Mouse (Mus musculus): ENCODE results near the gene Wdr61. TPM values are rescaled to one million over a fixed set of nuclear protein-coding genes. Genes with fewer than 3 reads are reported as not detected.

Wdr61 gene
- polyA plus RNA-seq (2015; fragmentation: Nextera tagmentation; extraction: Ambion mirVana) = 116 and 126 TPM in 2 replicates

DNA sequence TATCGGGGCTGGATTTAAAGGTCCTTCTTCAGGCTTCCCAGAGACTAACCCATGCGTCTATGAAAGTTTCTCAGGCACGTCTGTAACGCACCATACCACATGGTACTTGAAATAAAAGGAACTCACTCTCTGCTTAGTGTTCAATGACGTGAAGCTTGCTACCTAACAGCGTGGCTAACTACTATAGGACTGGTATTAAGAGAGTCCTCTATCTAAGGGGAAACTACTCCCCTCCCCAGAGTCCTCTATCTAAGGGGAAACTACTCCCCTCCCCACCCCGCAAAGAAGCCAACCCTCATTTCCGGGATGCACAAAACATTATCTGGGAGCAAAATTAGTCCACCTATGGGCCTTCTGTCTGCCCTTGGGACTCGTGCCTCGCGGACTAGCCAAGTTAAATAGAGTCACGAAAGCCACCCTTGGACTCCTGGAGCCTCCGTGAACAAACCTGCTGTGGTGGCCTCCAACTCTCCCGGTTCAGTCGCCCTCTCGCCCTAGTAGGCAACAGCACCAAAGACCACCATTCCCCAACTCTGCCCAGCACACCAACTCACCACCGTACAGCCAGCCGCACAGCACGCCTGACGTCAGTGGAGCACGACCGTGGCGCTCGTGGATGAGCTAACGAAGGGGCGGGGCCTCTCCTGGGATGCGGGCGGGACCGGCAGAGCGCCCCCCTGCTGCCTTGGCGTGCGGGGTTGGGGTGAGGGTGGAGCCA is at the start of gene Wdr61:
Gene Wdr61, minus strand, starts transcription at position 599 of the 718 bp plus-strand sequence.
- Histone ChIP-seq H3K9me3 (ENCODE audit: low read length) (no peaks in the 10 kb centered on the region), H3K4me1 (ENCODE audit: insufficient read depth, low read depth, low read length) (no peaks in the 10 kb centered on the region), H3K27ac (ENCODE audit: low read length) (peak within 1 kb of the TSS; percentile 80), H3K4me2 (replicated peaks; ENCODE audit: low read depth, low read length) (peak within 1 kb of the TSS; percentile 69), H3K27me3 (replicated peaks; ENCODE audit: insufficient read depth, low read length) (no peaks in the 10 kb centered on the region), H3K9ac (replicated peaks; ENCODE audit: low read depth) (peak within 1 kb of the TSS; percentile 76), H3K4me3 (ENCODE audit: low read depth, low read length) (peak within 1 kb of the TSS; percentile 80), H3K36me3 (ENCODE audit: insufficient read depth, low read length) (no peaks in the 10 kb centered on the region)
- WGBS = 1% methylated on average over 30 of the region's 32 CpGs
- TF ChIP-seq CTCF (IDR thresholded peaks at IDR 0.05) (peak; percentile 76), EP300 (IDR thresholded peaks at IDR 0.05) (no peak)
- DNase-seq (ENCODE audit: low spot score) = peak; percentile 98
- peak; percentile 99 for ATAC-seq

DNA sequence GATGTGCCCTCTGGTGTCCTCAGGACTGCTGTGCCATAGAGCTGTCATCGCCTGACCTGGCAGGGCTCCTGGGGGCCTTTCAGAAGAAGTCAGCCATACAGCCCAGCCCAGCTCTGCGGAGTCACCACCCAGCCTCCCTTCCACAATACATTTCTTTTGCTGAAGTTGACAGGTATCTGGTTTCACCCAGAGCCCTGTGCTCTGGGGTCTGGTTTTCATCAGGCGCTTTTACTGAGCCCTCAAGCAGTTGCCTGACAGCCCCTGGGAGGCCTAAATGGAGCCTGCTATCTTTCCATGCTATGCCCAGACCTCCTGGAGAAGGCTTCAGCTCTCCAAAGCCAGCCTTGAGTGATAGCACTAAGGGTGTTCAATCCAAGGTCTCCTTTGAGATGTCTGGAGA is 49.7 kb upstream of the Wdr61 start:
- Histone ChIP-seq H3K4me3 (ENCODE audit: low read depth, low read length) (no peak overlapping the region), H3K4me1 (ENCODE audit: insufficient read depth, low read depth, low read length) (no peaks in the 10 kb centered on the region), H3K27ac (ENCODE audit: low read length) (no peak overlapping the region), H3K9me3 (ENCODE audit: low read length) (no peaks in the 10 kb centered on the region), H3K36me3 (ENCODE audit: insufficient read depth, low read length) (no peaks in the 10 kb centered on the region), H3K9ac (replicated peaks; ENCODE audit: low read depth) (no peak overlapping the region), H3K4me2 (replicated peaks; ENCODE audit: low read depth, low read length) (no peak overlapping the region), H3K27me3 (replicated peaks; ENCODE audit: insufficient read depth, low read length) (no peaks in the 10 kb centered on the region)
- ATAC-seq = no peak
- DNase-seq (ENCODE audit: low spot score) = no peak
- 63% methylated on average over 3 of the region's 3 CpGs for WGBS
- TF ChIP-seq EP300 (IDR thresholded peaks at IDR 0.05) = no peak
- TF ChIP-seq CTCF (IDR thresholded peaks at IDR 0.05) = no peak

DNA sequence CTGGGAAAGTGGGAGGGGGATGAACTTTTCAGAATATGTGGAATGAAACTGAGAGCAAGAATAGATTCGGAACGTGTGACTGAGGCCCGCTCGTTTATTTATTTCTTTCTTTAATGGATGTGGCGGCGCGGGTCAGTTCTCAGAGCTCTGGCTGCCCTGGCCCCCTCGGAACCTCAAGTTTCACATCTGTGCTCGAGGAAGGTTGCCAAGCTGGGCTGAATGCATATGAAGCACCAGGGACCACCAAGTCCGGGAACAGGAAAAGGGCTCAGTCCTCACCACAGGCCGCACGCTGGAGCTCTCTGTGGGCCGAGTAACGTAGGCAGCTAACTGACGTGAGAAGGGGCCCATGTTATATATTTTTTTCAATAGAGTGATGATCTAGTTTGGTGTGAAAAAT is 48.2 kb upstream of the Wdr61 start:
- Histone ChIP-seq H3K36me3 (ENCODE audit: insufficient read depth, low read length) (no peaks in the 10 kb centered on the region), H3K9me3 (ENCODE audit: low read length) (no peaks in the 10 kb centered on the region), H3K4me3 (ENCODE audit: low read depth, low read length) (no peak overlapping the region), H3K4me2 (replicated peaks; ENCODE audit: low read depth, low read length) (no peak overlapping the region), H3K9ac (replicated peaks; ENCODE audit: low read depth) (no peak overlapping the region), H3K4me1 (ENCODE audit: insufficient read depth, low read depth, low read length) (no peaks in the 10 kb centered on the region), H3K27me3 (replicated peaks; ENCODE audit: insufficient read depth, low read length) (no peaks in the 10 kb centered on the region), H3K27ac (ENCODE audit: low read length) (no peak overlapping the region)
- DNase-seq (ENCODE audit: low spot score) (no peak), ATAC-seq (no peak)
- WGBS = 54% methylated on average over 15 of the region's 15 CpGs
- TF ChIP-seq CTCF (IDR thresholded peaks at IDR 0.05) (no peak), EP300 (IDR thresholded peaks at IDR 0.05) (no peak)

DNA sequence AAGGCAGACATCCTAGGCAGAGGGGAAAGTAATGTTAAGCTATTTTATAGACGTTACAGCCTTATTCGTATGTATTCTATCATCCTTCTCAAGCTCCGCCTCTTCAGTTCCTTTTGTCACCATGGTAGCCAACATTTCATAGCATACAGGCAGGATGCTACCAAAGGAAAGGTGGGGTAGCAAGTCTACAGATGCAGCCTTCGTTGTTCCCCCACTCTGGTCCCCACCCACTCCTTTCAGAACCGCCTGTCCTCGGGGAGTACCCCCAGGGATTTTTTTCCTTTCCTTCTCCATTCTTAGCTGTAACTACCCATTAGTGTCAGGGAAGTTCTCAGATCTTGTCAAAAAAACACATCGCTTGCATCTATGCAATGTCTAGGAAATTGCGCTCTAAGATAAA is 45.0 kb upstream of the Wdr61 start:
- Histone ChIP-seq H3K36me3 (ENCODE audit: insufficient read depth, low read length) (no peaks in the 10 kb centered on the region), H3K27me3 (replicated peaks; ENCODE audit: insufficient read depth, low read length) (no peaks in the 10 kb centered on the region), H3K9ac (replicated peaks; ENCODE audit: low read depth) (no peak overlapping the region), H3K4me3 (ENCODE audit: low read depth, low read length) (no peak overlapping the region), H3K4me2 (replicated peaks; ENCODE audit: low read depth, low read length) (no peak overlapping the region), H3K27ac (ENCODE audit: low read length) (no peak overlapping the region), H3K4me1 (ENCODE audit: insufficient read depth, low read depth, low read length) (no peaks in the 10 kb centered on the region), H3K9me3 (ENCODE audit: low read length) (no peaks in the 10 kb centered on the region)
- no peak for DNase-seq (ENCODE audit: low spot score)
- TF ChIP-seq EP300 (IDR thresholded peaks at IDR 0.05) = no peak
- no peak for TF ChIP-seq CTCF (IDR thresholded peaks at IDR 0.05)
- ATAC-seq = no peak
- 83% methylated on average over 8 of the region's 8 CpGs for WGBS

DNA sequence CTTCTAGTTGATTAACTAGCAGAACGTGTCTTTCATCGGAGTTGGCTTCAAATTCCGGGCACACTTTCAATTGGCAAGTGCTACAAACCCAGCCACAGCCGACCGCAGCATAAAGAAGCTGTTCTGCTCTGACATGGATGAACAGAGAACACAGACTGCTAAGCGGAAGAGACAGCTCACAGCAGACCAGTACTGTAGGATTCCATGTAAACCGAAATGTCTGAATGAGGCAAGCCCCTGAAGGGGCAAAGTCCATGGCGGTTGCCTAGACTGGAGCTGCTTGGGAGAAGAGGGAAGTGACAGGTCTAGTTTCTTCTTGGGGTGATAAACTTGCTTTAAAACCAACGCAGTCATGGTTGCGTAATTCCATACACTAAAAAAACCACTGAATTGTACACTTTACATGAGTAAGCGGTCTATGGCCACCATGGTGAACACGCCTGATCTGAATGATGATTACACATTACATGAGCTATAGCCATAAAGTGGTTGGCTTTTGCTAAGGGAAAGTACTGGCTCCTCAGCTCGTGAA is 42.2 kb upstream of the Wdr61 start:
- Histone ChIP-seq H3K27me3 (replicated peaks; ENCODE audit: insufficient read depth, low read length) (no peaks in the 10 kb centered on the region), H3K36me3 (ENCODE audit: insufficient read depth, low read length) (no peaks in the 10 kb centered on the region), H3K9ac (replicated peaks; ENCODE audit: low read depth) (no peak overlapping the region), H3K4me1 (ENCODE audit: insufficient read depth, low read depth, low read length) (no peaks in the 10 kb centered on the region), H3K9me3 (ENCODE audit: low read length) (no peaks in the 10 kb centered on the region), H3K4me2 (replicated peaks; ENCODE audit: low read depth, low read length) (no peak overlapping the region), H3K4me3 (ENCODE audit: low read depth, low read length) (no peak overlapping the region), H3K27ac (ENCODE audit: low read length) (no peak overlapping the region)
- TF ChIP-seq EP300 (IDR thresholded peaks at IDR 0.05) = no peak
- no peak for TF ChIP-seq CTCF (IDR thresholded peaks at IDR 0.05)
- DNase-seq (ENCODE audit: low spot score) = peak; percentile 17
- WGBS = 70% methylated on average over 13 of the region's 13 CpGs
- no peak for ATAC-seq

DNA sequence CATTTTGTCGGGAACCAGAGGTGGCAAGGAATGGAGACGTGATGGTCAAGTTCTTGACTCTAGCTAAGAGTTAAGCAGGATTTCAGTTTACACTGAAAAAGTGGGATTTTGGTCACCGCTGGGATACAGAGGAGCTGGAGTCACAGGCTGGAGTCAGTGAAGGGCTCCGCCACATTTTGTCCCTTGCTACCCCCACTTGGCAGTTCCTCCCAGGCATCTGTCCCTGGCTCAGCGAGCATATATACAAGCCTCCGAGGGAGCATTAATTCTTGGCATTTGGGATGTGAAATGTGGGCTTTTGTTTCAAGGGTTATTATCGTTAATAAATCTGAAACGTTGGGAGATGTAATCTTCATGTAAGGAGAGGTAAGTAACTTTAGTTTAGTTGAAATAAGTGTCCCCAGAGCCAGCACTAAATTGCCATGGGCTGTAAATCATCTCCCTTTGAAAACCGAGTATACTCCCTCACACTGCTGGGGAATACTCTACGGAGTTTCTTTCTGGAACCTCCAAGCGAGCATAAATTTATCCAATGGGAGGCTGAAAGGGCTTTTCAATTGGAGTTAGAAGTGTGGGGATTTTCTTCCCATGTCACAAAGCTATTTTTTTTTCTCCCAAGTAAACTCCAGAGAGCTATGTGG is 35.9 kb upstream of the Wdr61 start:
- no peak overlapping the region for H3K9ac ChIP-seq (replicated peaks; ENCODE audit: low read depth)
- no peak overlapping the region for H3K4me3 ChIP-seq (ENCODE audit: low read depth, low read length)
- H3K4me2 ChIP-seq (replicated peaks; ENCODE audit: low read depth, low read length) = no peak overlapping the region
- H3K27ac ChIP-seq (ENCODE audit: low read length) = no peak overlapping the region
- no peaks in the 10 kb centered on the region for H3K9me3 ChIP-seq (ENCODE audit: low read length)
- DNase-seq (ENCODE audit: low spot score) (no peak), ATAC-seq (no peak)
- no peaks in the 10 kb centered on the region for H3K36me3 ChIP-seq (ENCODE audit: insufficient read depth, low read length)
- WGBS = 68% methylated on average over 11 of the region's 11 CpGs
- no peak for TF ChIP-seq CTCF (IDR thresholded peaks at IDR 0.05)
- no peak for TF ChIP-seq EP300 (IDR thresholded peaks at IDR 0.05)
- peaks cover 8% of the 10 kb centered on the region for H3K27me3 ChIP-seq (replicated peaks; ENCODE audit: insufficient read depth, low read length)
- no peaks in the 10 kb centered on the region for H3K4me1 ChIP-seq (ENCODE audit: insufficient read depth, low read depth, low read length)
